Mouse (Mus musculus) testis, adult 2 months (tissue): ENCODE data around the gene Zfp341.

Experiments used
- CTCF ChIP-seq: fragments of 200-500 bp; IDR thresholded peaks from 2 replicates; pipeline ENCODE4 v1.5.1; 2012; ENCODE audit warnings: low read depth, mild to moderate bottlenecking, inconsistent platforms, low read length, moderate library complexity; ENCODE audit not compliant: control insufficient read depth, insufficient read depth, insufficient replicate concordance
- POLR2A ChIP-seq: fragments of 200-500 bp; IDR thresholded peaks from 2 replicates; pipeline ENCODE4 v1.6.1; 2012; ENCODE audit warnings: low read depth, mild to moderate bottlenecking, inconsistent platforms, low read length, moderate library complexity; ENCODE audit not compliant: control insufficient read depth

GRCm38 (mm10) chr2:154581421-154581820 lies 31.7 kb upstream of the Zfp341 start:
- TF ChIP-seq CTCF (no peak; the same call in 1 of the 2 replicates), POLR2A (no peak)
